Mouse (Mus musculus) spleen, adult 2 months (tissue): Measurements from ENCODE around the gene Hus1.

ENCODE experiments used
- CTCF ChIP-seq: fragments of 200-500 bp; IDR thresholded peaks from 2 replicates; pipeline ENCODE4 v1.5.1; 2011; ENCODE audit warnings: mild to moderate bottlenecking, inconsistent platforms; ENCODE audit not compliant: insufficient read depth, insufficient read length, insufficient replicate concordance; ENCODE audit errors: extremely low read depth
- POLR2A ChIP-seq: fragments of 200-500 bp; IDR thresholded peaks from 2 replicates; pipeline ENCODE4 v1.6.1; 2011; ENCODE audit warnings: low read depth, low read length, inconsistent platforms

GRCm38 (mm10) chr11:8970509-8970908, 40.5 kb downstream of the Hus1 start:
- TF ChIP-seq CTCF (no peak), POLR2A (no peak)
